Mouse (Mus musculus) B cell, adult 2 months (primary cell): ENCODE measurements around the gene Emc4.

Experiments used
- DNase-seq, 2 experiments: peaks; one replicate each; pipeline ENCODE4 v3.0.0; 2022

The Emc4 gene

DNA sequence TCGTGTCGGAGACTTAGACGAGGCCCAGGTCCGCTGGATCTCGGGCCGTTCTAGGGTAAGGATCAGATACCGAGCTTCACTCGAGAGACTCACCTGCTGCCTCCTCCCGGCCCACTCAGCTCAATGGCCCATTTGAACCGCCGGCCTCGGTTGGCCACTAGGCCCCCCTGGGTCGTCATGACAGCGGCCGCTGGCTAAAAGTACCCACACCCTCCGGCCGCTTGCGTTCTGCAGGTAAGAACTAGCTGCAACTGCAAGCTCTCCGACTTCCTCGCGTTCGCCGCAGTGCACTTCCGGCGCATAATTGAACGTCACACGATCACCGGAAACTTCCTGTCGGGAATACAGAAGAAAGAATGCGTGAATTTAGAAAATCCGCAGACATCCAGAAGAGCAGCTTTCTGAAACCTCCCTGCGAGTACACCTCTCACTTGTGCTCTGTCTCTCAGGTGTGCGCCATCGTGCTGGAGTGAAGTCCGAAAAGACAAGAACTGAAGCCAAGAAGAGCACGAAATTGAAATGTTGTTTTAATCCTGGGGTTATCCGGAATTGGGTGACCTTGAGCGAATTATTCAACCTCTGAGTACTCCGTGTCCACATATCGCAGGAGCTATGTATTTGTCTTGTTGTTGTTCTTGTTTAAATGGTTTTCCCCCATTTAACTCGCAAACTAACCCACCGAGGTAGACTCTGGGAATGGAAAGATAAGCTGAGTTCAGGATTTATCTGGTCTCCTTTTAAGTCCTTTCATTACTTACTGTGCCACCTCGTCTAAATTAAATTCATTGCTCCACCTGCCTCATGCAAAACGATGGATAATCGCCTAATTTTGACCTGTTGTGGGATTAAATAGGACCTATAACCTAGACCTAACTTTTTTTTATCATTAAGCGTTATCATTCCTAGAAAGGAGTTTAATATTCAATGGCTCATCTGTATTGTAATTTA lies at the start of gene Emc4:
Gene Emc4, minus strand, starts transcription at position 302 of the 948 bp plus-strand sequence.
- DNase-seq, result peak; percentile 87 to 88

DNA sequence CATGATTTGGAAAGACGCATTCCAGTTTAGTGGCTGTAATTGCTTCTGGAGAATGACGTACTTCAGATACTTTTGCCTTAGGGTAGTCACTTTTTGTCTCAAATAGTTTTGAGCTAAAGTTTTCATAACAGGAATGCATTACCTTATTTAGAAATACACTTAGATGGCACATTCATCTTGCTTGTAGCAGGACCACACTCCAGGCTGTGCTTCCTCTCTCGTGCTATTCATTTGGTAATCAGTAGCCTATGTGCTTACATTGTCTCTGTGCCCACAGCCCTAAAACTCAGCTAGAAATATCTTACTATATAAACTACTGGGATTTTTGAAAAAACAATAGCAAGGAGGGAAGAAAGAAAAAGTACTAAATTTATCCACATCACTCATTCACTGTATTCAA lies 39.2 kb upstream of the Emc4 start:
- DNase-seq, result no peak

- no peak for DNase-seq
Measured at GRCm38 (mm10) chr2:112396649-112397048, 28.8 kb upstream of the Emc4 start.

DNA sequence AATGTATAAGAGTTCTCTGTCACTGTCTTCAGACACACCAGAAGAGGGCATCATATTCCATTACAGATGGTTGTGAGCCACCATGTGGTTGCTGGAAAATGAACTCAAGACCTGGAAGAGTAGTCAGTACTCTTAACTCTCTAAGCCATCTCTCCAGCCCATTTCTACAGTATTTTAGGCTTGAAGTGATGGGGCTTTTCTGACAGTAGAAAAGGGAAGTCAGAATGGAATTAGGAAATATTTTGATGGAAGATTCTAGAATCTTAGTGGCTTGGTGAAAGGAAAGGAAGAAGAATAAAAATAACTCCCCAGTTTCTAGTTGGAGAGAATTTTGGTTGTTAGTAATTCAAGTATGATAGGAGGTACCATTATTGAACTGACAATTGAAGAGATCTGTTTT lies 26.1 kb upstream of the Emc4 start:
- no peak for DNase-seq

GRCm38 (mm10) chr2:112392689-112393088 lies 24.9 kb upstream of the Emc4 start:
- no peak for DNase-seq

- no peak for DNase-seq
Measured at GRCm38 (mm10) chr2:112391346-112392000, 23.6 kb upstream of the Emc4 start.

GRCm38 (mm10) chr2:112390843-112391242 lies 23.0 kb upstream of the Emc4 start:
- DNase-seq, result no peak

GRCm38 (mm10) chr2:112381219-112381618 lies 13.4 kb upstream of the Emc4 start:
- no peak for DNase-seq

- no peak for DNase-seq
Measured at GRCm38 (mm10) chr2:112380131-112380530, 12.3 kb upstream of the Emc4 start.

- peak; percentile 98 for DNase-seq
Measured at GRCm38 (mm10) chr2:112378973-112379898, 11.4 kb upstream of the Emc4 start, which contains the start of gene Katnbl1. Gene Katnbl1 (plus strand): TSS chr2:112379211.

DNA sequence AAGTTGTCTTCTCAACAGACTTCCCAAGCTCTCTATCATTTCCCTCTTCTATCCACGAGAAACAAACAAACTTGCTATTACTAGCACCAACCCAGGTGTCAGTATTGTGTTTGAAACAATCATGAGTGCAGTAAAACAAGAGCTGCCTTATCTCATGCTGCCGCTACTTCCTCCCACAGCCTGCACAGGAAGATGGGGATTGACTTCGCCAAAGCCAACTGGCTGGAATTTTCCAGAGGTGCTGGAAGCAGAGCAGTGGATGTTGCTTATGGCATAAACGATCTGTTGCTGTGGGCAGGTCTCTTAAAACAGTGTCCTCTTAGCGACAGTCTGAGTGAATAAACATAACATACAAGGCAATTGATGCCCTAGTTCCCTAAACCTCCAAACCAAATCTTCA lies 6.8 kb upstream of the Emc4 start:
- no peak for DNase-seq

DNA sequence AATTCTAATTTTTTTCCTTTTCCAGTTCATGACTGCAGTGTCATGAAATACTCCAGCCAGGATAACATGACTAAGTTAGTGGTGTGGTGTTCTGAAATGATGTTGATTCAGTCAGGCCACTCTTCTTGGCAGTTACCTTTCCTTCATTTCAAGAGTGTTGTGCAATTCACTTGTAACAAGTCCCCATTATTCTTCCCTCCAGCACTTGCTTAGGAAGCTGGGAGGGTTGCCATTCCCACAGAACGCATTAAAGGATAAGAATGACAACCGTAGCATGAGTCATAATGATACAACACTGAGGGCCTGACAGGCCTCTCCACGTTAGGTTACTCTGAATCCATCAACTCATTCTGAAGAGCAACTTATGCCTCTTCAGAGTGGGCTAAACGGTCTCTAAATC lies 5.3 kb upstream of the Emc4 start:
- no peak for DNase-seq

- DNase-seq, result no peak
Measured at GRCm38 (mm10) chr2:112369941-112370340, 2.1 kb upstream of the Emc4 start.

DNA sequence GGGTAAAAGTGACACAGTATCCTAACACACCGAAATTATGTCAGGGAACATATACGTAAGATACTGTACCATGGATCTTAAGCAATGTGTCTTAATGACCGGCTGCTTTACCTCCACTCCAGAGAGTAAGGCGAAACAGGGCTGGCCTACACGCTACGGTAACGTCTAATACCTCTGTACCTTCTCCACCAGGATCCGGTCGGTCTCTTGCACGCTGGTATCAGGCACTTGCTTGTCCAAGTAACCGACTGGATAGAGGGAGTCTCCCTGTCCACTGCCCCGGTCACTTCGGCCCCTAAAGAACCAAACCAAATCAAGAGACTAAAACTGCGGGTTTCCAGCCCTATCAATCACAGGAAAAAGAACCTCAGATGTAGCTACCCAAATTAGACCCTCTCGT lies 605 bp downstream of the Emc4 start:
- peak in 1 of 2 experiments; percentile 25 for DNase-seq

- no peak for DNase-seq
Measured at GRCm38 (mm10) chr2:112360781-112361169, 7.1 kb downstream of the Emc4 start.

GRCm38 (mm10) chr2:112360012-112360780 lies 7.6 kb downstream of the Emc4 start:
- no peak for DNase-seq

GRCm38 (mm10) chr2:112359611-112360010 lies 8.2 kb downstream of the Emc4 start:
- DNase-seq, result no peak

GRCm38 (mm10) chr2:112353685-112354455 lies 14.0 kb downstream of the Emc4 start:
- DNase-seq, result no peak

DNA sequence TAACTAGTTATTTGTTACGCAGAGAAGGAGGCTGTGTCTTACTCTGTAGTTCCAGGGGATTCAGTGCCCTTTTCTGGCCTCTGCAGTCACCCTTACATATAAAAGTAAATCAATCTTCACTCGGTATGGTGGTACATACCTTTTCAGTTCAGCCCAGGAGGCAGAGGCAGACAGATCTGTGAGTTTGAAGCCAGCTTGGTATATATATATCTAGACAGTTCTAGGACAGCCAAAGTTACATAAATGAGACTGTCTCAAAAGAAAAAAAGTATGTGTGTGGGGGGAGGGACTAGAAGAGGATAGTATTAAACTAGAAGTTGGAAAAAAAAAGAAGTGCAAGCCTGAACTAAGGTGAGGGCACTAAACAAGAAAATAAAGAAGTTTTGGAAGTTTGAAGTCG lies 19.6 kb downstream of the Emc4 start:
- DNase-seq, result no peak

- DNase-seq, result no peak
Measured at GRCm38 (mm10) chr2:112341117-112341516, 26.7 kb downstream of the Emc4 start.

- peak; percentile 30 to 37 for DNase-seq
Measured at GRCm38 (mm10) chr2:112339736-112340135, 28.1 kb downstream of the Emc4 start.
